Mouse (Mus musculus) E14TG2a.4 (cell line): ENCODE data around the gene Tmie.
A peak's percentile ranks its signal among the peaks of the same experiment; 100 is the strongest.

ENCODE experiments used
- CTCF ChIP-seq: conservative IDR thresholded peaks from 2 replicates; pipeline ENCODE4 v1.5.1; 2014; ENCODE audit warnings: low read length
- NANOG ChIP-seq: IDR thresholded peaks from 2 replicates; pipeline ENCODE4 v1.6.1; 2014; ENCODE audit warnings: borderline replicate concordance, low read length, mixed read lengths

DNA sequence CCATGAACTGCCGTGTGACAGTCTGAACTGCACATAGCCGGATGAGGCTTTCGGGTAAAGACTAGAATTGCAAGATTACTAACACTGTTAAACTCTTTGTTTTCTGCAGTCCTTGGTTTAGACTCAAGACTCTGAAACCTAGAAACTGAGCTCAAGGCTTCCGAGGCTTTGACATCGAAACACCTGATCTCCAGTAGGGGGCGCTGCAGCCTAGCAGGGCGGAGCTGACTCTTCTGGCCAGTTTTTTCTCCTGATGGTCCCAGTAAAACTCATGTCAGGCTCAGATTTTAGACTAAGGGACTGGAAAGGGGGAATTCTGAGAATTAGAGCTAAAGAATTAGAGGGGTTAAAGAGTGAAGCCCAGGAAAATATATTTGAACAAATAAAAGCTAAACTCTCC lies 42.8 kb upstream of the Tmie start:
- peak; percentile 88 for TF ChIP-seq CTCF
- TF ChIP-seq NANOG = no peak
